Mouse (Mus musculus): ENCODE data around the gene Ndc80. TPM values are rescaled to one million over a fixed set of nuclear protein-coding genes. Genes with fewer than 3 reads are reported as not detected.
"Not testable (repeated sequence)": the region's sequence is repeated elsewhere in the genome, so short reads cannot be mapped to it uniquely, and the experiment has no call there.

Gene Ndc80
- total RNA-seq, 2 experiments from 2014 or later: 51.2 to 75.0 TPM

GRCm38 (mm10) chr17:71483418-71484060 is 43.1 kb downstream of the Ndc80 start:
- ATAC-seq (replicated peaks; ENCODE audit: poor library complexity): no peak

DNA sequence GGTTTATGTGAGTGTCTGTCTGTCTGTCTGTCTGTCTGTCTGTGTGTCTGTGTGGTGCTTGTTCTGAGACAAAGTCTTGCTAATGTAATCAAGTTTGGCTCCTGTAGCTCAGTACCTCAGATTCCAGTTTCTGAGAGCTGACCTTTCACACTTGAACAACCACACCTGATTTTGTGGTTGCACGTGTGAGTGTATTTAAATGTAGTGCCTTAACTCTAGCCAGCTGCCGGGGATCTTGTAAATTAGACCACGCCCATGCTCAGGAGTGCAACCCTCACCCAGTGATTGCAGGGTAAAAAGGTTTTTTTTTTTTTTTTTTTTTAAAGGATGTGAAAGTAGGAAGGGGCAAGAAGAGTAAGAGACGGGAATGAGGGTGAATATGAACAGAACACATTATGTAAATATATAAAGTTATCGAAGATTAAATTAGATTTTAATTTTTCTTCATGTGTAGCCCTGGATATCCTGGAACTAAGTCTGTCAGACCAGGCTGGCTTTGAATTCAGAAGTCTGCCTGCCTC is 47.2 kb downstream of the Ndc80 start:
- peak; percentile 17; the same call in 1 of the 2 replicates for ATAC-seq (replicated peaks; ENCODE audit: poor library complexity)

DNA sequence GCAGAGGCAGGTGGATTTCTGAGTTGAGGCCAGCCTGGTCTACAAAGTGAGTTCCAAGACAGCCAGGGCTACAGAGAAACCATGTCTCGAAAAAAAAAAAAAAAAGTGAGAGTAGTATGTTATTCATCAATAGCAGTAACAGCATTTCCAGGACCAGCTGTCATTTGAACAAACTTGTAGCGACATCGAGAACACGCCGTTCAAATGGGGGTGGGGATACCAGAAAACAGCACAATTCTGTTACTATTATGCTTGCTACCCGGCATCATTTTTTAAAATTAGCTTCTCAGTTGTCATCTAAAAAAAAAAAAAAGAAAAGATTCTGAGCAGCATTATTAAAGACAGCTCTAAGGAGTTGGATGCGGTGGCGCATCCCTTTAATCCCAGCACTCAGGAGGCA is 49.2 kb downstream of the Ndc80 start:
- ATAC-seq (replicated peaks; ENCODE audit: poor library complexity): no peak

DNA sequence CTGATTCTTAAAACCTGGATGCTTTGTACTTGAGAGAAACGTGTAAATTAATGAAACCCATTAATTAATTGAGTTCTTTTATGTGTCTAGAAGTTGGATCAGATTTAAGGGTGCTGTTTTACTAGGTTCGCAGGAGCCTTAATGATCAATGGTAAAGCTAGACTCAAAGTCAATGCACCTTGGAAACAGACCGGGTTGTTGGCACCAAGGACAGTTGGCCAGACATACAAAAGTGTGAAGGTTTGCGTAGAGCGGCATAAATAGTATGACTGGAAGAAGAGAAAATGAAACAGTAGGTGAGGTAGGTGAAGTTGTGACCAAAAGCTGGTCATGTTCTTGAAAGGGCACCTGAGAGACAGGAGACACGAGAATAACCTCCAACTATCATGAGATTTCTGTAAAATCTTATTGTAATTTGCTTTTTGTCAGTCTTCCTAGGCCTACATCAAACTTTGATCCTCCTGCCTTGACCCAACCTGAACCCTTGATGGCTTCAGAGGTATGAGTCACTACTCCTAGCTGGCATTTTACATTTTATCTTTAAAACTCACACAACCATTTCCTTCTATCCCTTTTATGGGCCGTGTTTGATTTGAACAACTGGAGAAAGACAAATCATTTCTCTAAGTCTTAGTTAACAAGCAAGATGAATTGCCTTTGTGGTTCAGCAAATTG is 50.2 kb downstream of the Ndc80 start:
- ATAC-seq (replicated peaks; ENCODE audit: poor library complexity): no peak

GRCm38 (mm10) chr17:71475705-71476089 is 51.0 kb downstream of the Ndc80 start:
- ATAC-seq (replicated peaks; ENCODE audit: poor library complexity): peak; percentile 35

DNA sequence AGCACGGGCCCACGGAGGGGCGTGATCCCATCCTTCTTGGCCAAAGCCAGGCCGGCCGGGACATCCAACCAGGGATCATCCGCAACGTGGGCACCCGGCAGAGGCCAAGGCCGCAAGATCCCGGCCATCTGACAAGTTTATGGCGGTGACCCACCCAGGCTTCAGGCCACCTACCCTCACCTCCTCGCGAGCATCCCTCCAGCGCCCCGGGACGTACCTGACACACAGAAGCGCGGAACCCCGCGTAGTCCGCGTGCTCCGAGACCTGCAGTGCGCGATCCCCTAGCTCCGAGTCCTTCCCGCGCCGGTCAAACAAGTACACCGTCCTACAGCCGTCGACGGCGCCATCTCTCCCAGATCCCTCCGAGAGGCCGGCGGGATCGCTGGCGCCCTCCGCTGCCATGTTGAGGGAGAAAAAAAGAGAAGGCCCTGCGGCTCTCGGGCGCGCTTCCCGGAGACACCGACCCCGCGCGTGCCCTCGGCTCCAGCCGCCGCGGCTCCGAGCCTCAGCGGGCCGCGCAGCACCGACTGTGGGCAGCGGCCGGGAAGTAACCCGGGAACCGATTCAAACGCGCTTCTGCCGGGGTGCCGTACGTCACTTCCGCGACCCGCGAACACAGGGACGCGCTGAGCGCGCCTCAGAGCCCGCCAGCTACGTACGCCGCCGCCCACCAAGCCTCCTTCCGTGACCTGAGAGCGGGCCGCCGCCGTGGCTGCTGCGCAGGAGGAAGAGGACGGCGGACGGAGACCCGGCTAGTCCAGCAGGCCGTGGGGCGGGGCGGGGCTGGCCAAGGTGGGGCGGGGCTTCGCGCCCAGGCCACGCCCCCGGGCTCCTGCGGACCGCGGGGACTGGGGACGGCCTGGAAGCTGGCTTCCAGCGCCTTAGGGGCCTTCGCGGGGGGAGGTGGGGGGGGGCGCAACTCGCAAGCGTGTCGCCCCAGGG is 51.6 kb downstream of the Ndc80 start, which contains the start of gene Smchd1:
TSS of gene Smchd1 (minus strand) at position 582 of the 943 bp plus-strand sequence.
- ATAC-seq (replicated peaks; ENCODE audit: poor library complexity): peak; percentile 93

GRCm38 (mm10) chr17:71474128-71474527 is 52.5 kb downstream of the Ndc80 start:
- no peak for ATAC-seq (replicated peaks; ENCODE audit: poor library complexity)

GRCm38 (mm10) chr17:71471261-71471660 is 55.4 kb downstream of the Ndc80 start:
- no peak for ATAC-seq (replicated peaks; ENCODE audit: poor library complexity)

DNA sequence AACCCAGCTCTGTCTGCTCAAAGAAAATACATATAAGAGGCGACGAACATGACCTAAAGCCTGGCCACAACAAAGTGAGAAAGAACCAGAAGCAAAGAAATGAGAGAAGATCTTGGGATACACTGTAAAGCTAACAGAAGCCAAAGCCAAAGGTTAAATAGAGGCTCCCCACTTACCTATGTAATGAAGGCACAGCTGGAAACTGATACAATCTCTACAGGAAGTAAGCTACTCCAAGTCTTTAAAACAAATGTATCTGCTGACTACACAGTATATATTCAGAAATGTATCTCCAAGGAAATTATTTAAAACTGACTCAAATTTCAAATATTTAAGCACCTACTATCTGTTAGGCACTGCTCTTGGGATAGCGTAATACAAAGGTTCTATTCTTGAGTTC is 66.3 kb downstream of the Ndc80 start:
- no peak for ATAC-seq (replicated peaks; ENCODE audit: poor library complexity)

- no peak for ATAC-seq (replicated peaks; ENCODE audit: poor library complexity)
These were observed 66.8 kb downstream of the Ndc80 start, which contains the start of gene Gm4707 for GRCm38 (mm10) chr17:71459818-71460217. Gene Gm4707 (minus strand): TSS chr17:71459918.

GRCm38 (mm10) chr17:71457361-71457760 is 69.3 kb downstream of the Ndc80 start:
- not testable (repeated sequence) for ATAC-seq (replicated peaks; ENCODE audit: poor library complexity)

Other genes with a start within 250 kb of the Ndc80 start
- 14.6 and 16.3 TPM in 2 replicates for gene Emilin2, start 214.9 kb downstream of the Ndc80 start, total RNA-seq (2015)
- gene Emilin2, start 214.9 kb downstream of the Ndc80 start, total RNA-seq (2017): 20.0 and 23.5 TPM in 2 replicates
- gene Gm4707, start 66.9 kb downstream of the Ndc80 start, total RNA-seq (2015): 2.4 and 4.3 TPM in 2 replicates
- gene Gm4707, start 66.9 kb downstream of the Ndc80 start, total RNA-seq (2017): 3.0 and 4.0 TPM in 2 replicates
- gene Smchd1, start 51.5 kb downstream of the Ndc80 start, total RNA-seq (2015): 162 and 180 TPM in 2 replicates
- gene Smchd1, start 51.5 kb downstream of the Ndc80 start, total RNA-seq (2017): 196 and 241 TPM in 2 replicates
- gene Spdya, start 25.2 kb upstream of the Ndc80 start, total RNA-seq (2015): not detected in 2 replicates
- not detected in 2 replicates for gene Spdya, start 25.2 kb upstream of the Ndc80 start, total RNA-seq (2017)
- gene Wdr43, start 89.0 kb upstream of the Ndc80 start, total RNA-seq (2015): 127 and 140 TPM in 2 replicates
- gene Wdr43, start 89.0 kb upstream of the Ndc80 start, total RNA-seq (2017): 312 and 380 TPM in 2 replicates
- gene Togaram2, start 146.4 kb upstream of the Ndc80 start, total RNA-seq (2015): not detected in 2 replicates
- gene Togaram2, start 146.4 kb upstream of the Ndc80 start, total RNA-seq (2017): 0.03 TPM in 1 of 2 replicates, not detected in the other
- gene Pcare, start 226.0 kb upstream of the Ndc80 start, total RNA-seq (2015): not detected in 2 replicates
- gene Pcare, start 226.0 kb upstream of the Ndc80 start, total RNA-seq (2017): not detected in 2 replicates
- 0.89 TPM in 1 of 2 replicates, not detected in the other for gene Clip4, start 241.6 kb upstream of the Ndc80 start, total RNA-seq (2015)
- 0.17 TPM in 1 of 2 replicates, not detected in the other for gene Clip4, start 241.6 kb upstream of the Ndc80 start, total RNA-seq (2017)